Mouse (Mus musculus): ENCODE measurements around the gene Epha4. TPM values are rescaled to one million over a fixed set of nuclear protein-coding genes. Genes with fewer than 3 reads are reported as not detected.

Epha4 gene
- total and polyA plus RNA-seq, 3 experiments: 3.9 to 26.0 (median 13.0) TPM

DNA sequence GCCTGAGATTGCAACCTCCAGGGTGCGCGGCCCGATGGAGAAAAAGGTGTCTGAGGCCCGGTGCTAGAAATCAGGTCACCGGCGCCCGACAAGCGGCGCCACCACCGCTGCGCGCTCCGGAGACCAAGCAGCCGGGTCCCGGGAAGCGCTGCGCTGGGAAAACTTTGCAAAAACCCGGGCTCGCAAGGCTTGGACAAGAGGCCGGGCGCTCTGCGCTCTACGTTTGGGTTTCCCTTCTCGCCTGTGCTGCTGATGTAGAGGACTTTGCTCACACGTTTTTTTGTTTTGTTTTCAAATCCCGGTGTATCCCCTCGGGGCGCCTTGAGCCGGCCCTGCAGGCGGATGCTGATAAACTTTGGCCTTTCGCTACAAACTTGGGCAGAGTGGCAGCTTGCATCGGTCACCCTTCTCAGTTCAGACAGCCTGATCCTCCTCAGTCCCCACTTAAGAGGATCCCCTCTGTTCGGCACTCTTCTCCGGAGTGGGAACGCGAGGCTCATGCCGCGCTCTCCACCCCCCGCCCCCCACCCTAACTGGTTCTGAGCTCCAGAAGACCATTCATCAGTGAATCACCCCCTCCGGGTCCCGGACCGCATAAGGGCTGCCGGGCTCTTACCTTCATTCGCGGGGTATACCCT lies 444 bp downstream of the Epha4 start:
- H3K27me3 ChIP-seq (replicated peaks): no peaks in the 10 kb centered on the region
- dilution Hi-C loops (cut with MboI; ENCODE audit: extremely low pct_ligation_motif_present, extremely low pct_unique_long_range_greater_than_20kb, low sequenced_read_pairs): no loop called here

GRCm38 (mm10) chr1:77513959-77514324 lies 946 bp downstream of the Epha4 start:
- peak overlapping the region; percentile 84; the same call in 1 of the 2 replicates for H3K9ac ChIP-seq (ENCODE audit: insufficient read depth, low read depth)

More for the DNA sequence above, 444 bp downstream of the Epha4 start:
- TF ChIP-seq SIN3A (IDR thresholded peaks at IDR 0.05; ENCODE audit: low read length): peak; percentile 60
- TF ChIP-seq BHLHE40 (IDR thresholded peaks at IDR 0.05; ENCODE audit: low read depth, low read length): peak; percentile 12; the same call in 1 of the 2 replicates
- TF ChIP-seq TBP (conservative IDR thresholded peaks at IDR 0.05; ENCODE audit: low read depth, low read length): no peak
- TF ChIP-seq TCF12 (IDR thresholded peaks at IDR 0.05; ENCODE audit: low read depth, low read length): no peak
- TF ChIP-seq ZC3H11A (IDR thresholded peaks at IDR 0.05; ENCODE audit: low read depth, low read length): no peak
- 0 out of 2 replicates have a peak, but pooled peaks have one; percentile 57 for TF ChIP-seq UBTF (IDR thresholded peaks at IDR 0.05; ENCODE audit: low read depth, low read length)
- H3K27ac ChIP-seq (ENCODE audit: insufficient read depth, low read depth): peak overlapping the region; percentile 84; the same call in 1 of the 2 replicates
- H3K9ac ChIP-seq (ENCODE audit: insufficient read depth, low read depth): peak overlapping the region; percentile 84; the same call in 1 of the 2 replicates
- no peak for DNase-seq (ENCODE audit: extremely low read depth)
- H3K79me2 ChIP-seq (replicated peaks; ENCODE audit: control insufficient read depth, extremely low read depth, insufficient read depth, poor library complexity, severe bottlenecking): peaks cover 45% of the 10 kb centered on the region
- peaks cover 3% of the 10 kb centered on the region for H3K9me3 ChIP-seq (replicated peaks; ENCODE audit: low read length)
- no peak overlapping the region for H3K4me2 ChIP-seq (ENCODE audit: insufficient read depth, low read depth, poor library complexity, severe bottlenecking)
- in situ Hi-C loops (cut with MboI; ENCODE audit: low pct_ligation_motif_present, low pct_unique_long_range_greater_than_20kb, low sequenced_read_pairs): loop anchor here (25.0 kb wide), 2 partner anchors 327 to 427 kb away; no protein-coding TSS in a partner anchor
- no peaks in the 10 kb centered on the region for H3K36me3 ChIP-seq (replicated peaks in 1 of 2; ENCODE audit: control insufficient read depth in 1 of 2, insufficient read depth in 1 of 2, low read length in 1 of 2)
- H3K4me3 ChIP-seq (replicated peaks in 1 of 3; ENCODE audit: low read depth in 2 of 3, low read length in 2 of 3, poor library complexity in 1 of 3): peak overlapping the region; percentile 58 to 73 (median 64)
- peaks cover 0 to 33% of the 10 kb centered on the region in 2 experiments; a peak in 2 of 4 replicates for H3K4me1 ChIP-seq (ENCODE audit: control insufficient read depth in 1 of 2, insufficient read depth in 2 of 2)

DNA sequence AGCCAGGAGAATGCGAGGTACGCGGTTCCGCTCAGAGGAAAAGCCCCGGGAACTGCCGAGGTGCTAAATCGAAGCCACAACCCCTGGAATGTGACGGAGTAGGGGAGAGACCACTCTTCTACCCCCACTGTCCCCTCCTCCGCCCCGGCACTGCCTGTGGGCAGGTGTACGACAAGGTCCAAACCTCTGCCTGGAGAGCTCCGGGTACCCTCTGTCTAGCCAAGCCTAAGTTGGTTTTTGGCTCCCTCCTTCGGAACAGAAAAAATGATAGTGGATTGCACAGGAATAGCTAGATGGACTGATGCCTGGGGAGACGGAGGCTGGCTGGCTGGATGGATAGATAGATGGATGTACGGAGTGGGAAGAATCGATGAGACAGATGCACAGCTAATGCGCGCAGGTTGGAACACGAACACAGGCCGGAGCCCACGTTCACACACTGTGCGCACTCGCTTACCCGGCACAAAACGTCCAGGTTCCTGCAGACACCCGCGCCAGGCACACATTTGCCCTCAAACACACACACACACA lies 1.4 kb downstream of the Epha4 start:
- peak overlapping the region; percentile 84 for H3K27ac ChIP-seq (ENCODE audit: insufficient read depth, low read depth)
- in situ Hi-C loops (cut with MboI; ENCODE audit: low pct_ligation_motif_present, low pct_unique_long_range_greater_than_20kb, low sequenced_read_pairs): loop anchor here (25.0 kb wide), 2 partner anchors 326 to 426 kb away; no protein-coding TSS in a partner anchor
- TF ChIP-seq EP300 (IDR thresholded peaks at IDR 0.05; ENCODE audit: low read length) (no peak), ZKSCAN1 (IDR thresholded peaks at IDR 0.05; ENCODE audit: borderline replicate concordance, low read depth, low read length) (no peak), ZC3H11A (IDR thresholded peaks at IDR 0.05; ENCODE audit: low read depth, low read length) (no peak), ETS1 (conservative IDR thresholded peaks at IDR 0.05; ENCODE audit: low read depth, low read length) (no peak), SMC3 (IDR thresholded peaks at IDR 0.05; ENCODE audit: low read depth, low read length) (no peak), CTCF (conservative IDR thresholded peaks at IDR 0.05 in 1 of 2, IDR thresholded peaks at IDR 0.05 in 1 of 2; ENCODE audit: low read depth in 2 of 2, low read length in 2 of 2) (peak in 1 of 2 experiments; percentile 41; a peak in 2 of 4 replicates), USF2 (conservative IDR thresholded peaks at IDR 0.05; ENCODE audit: low read depth, low read length) (no peak), HCFC1 (IDR thresholded peaks at IDR 0.05; ENCODE audit: low read depth, low read length) (no peak), ELF1 (IDR thresholded peaks at IDR 0.05; ENCODE audit: low read depth, low read length) (0 out of 2 replicates have a peak, but pooled peaks have one; percentile 11), MAZ (IDR thresholded peaks at IDR 0.05; ENCODE audit: low read depth, low read length) (no peak), UBTF (IDR thresholded peaks at IDR 0.05; ENCODE audit: low read depth, low read length) (no peak), MAFK (IDR thresholded peaks at IDR 0.05; ENCODE audit: insufficient replicate concordance, low read length) (no peak), ZNF384 (IDR thresholded peaks at IDR 0.05; ENCODE audit: low read depth, low read length) (no peak), RAD21 (IDR thresholded peaks at IDR 0.05; ENCODE audit: low read depth, low read length) (peak; percentile 50), BHLHE40 (IDR thresholded peaks at IDR 0.05; ENCODE audit: low read depth, low read length) (no peak)
- H3K9ac ChIP-seq (ENCODE audit: insufficient read depth, low read depth): peak overlapping the region; percentile 84; the same call in 1 of the 2 replicates
- no peaks in the 10 kb centered on the region for H3K27me3 ChIP-seq (replicated peaks)
- peaks cover 3% of the 10 kb centered on the region for H3K9me3 ChIP-seq (replicated peaks; ENCODE audit: low read length)
- H3K79me2 ChIP-seq (replicated peaks; ENCODE audit: control insufficient read depth, extremely low read depth, insufficient read depth, poor library complexity, severe bottlenecking): peaks cover 53% of the 10 kb centered on the region
- no peaks in the 10 kb centered on the region for H3K36me3 ChIP-seq (replicated peaks in 1 of 2; ENCODE audit: control insufficient read depth in 1 of 2, insufficient read depth in 1 of 2, low read length in 1 of 2)
- dilution Hi-C loops (cut with MboI; ENCODE audit: extremely low pct_ligation_motif_present, extremely low pct_unique_long_range_greater_than_20kb, low sequenced_read_pairs): no loop called here
- peak overlapping the region; percentile 58 to 73 (median 64) for H3K4me3 ChIP-seq (replicated peaks in 1 of 3; ENCODE audit: low read depth in 2 of 3, low read length in 2 of 3, poor library complexity in 1 of 3)
- H3K4me2 ChIP-seq (ENCODE audit: insufficient read depth, low read depth, poor library complexity, severe bottlenecking): peak overlapping the region; percentile 29; the same call in 1 of the 2 replicates
- H3K4me1 ChIP-seq (ENCODE audit: control insufficient read depth in 1 of 2, insufficient read depth in 2 of 2): peaks cover 0 to 42% of the 10 kb centered on the region in 2 experiments; a peak in 2 of 4 replicates
- no peak for DNase-seq (ENCODE audit: extremely low read depth)

More at GRCm38 (mm10) chr1:77513959-77514324, 946 bp downstream of the Epha4 start:
- TF ChIP-seq UBTF (IDR thresholded peaks at IDR 0.05; ENCODE audit: low read depth, low read length): no peak
- no peak for TF ChIP-seq IRF4 (IDR thresholded peaks at IDR 0.05; ENCODE audit: low read depth, low read length)
- TF ChIP-seq CHD2 (IDR thresholded peaks at IDR 0.05; ENCODE audit: low read length): no peak
- TF ChIP-seq ELF1 (IDR thresholded peaks at IDR 0.05; ENCODE audit: low read depth, low read length): no peak
- TF ChIP-seq NRF1 (IDR thresholded peaks at IDR 0.05; ENCODE audit: low read depth, low read length): no peak
- no peak for TF ChIP-seq RCOR1 (conservative IDR thresholded peaks at IDR 0.05; ENCODE audit: low read depth, low read length)
- TF ChIP-seq USF1 (IDR thresholded peaks at IDR 0.05; ENCODE audit: low read depth, low read length): no peak
- TF ChIP-seq POLR2AphosphoS2 (IDR thresholded peaks at IDR 0.05; ENCODE audit: low read depth, low read length): no peak
- peaks cover 3% of the 10 kb centered on the region for H3K9me3 ChIP-seq (replicated peaks; ENCODE audit: low read length)
- H3K79me2 ChIP-seq (replicated peaks; ENCODE audit: control insufficient read depth, extremely low read depth, insufficient read depth, poor library complexity, severe bottlenecking): peaks cover 48% of the 10 kb centered on the region
- in situ Hi-C loops (cut with MboI; ENCODE audit: low pct_ligation_motif_present, low pct_unique_long_range_greater_than_20kb, low sequenced_read_pairs) (loop anchor here (25.0 kb wide), 2 partner anchors 327 to 427 kb away; no protein-coding TSS in a partner anchor), dilution Hi-C loops (cut with MboI; ENCODE audit: extremely low pct_ligation_motif_present, extremely low pct_unique_long_range_greater_than_20kb, low sequenced_read_pairs) (no loop called here)
- H3K4me2 ChIP-seq (ENCODE audit: insufficient read depth, low read depth, poor library complexity, severe bottlenecking): no peak overlapping the region
- no peak for DNase-seq (ENCODE audit: extremely low read depth)
- H3K4me3 ChIP-seq (replicated peaks in 1 of 3; ENCODE audit: low read depth in 2 of 3, low read length in 2 of 3, poor library complexity in 1 of 3): peak overlapping the region; percentile 58 to 73 (median 64)
- H3K4me1 ChIP-seq (ENCODE audit: control insufficient read depth in 1 of 2, insufficient read depth in 2 of 2): peaks cover 0 to 38% of the 10 kb centered on the region in 2 experiments; a peak in 2 of 4 replicates
- no peaks in the 10 kb centered on the region for H3K27me3 ChIP-seq (replicated peaks)
- peak overlapping the region; percentile 84 for H3K27ac ChIP-seq (ENCODE audit: insufficient read depth, low read depth)
- no peaks in the 10 kb centered on the region for H3K36me3 ChIP-seq (replicated peaks in 1 of 2; ENCODE audit: control insufficient read depth in 1 of 2, insufficient read depth in 1 of 2, low read length in 1 of 2)
